Mouse (Mus musculus): ENCODE data around the gene Fbxl16. TPM values are rescaled to one million over a fixed set of nuclear protein-coding genes. Genes with fewer than 3 reads are reported as not detected.

The Fbxl16 gene
- polyA plus RNA-seq, 1 experiment from 2014 or later: 15.0 TPM

DNA sequence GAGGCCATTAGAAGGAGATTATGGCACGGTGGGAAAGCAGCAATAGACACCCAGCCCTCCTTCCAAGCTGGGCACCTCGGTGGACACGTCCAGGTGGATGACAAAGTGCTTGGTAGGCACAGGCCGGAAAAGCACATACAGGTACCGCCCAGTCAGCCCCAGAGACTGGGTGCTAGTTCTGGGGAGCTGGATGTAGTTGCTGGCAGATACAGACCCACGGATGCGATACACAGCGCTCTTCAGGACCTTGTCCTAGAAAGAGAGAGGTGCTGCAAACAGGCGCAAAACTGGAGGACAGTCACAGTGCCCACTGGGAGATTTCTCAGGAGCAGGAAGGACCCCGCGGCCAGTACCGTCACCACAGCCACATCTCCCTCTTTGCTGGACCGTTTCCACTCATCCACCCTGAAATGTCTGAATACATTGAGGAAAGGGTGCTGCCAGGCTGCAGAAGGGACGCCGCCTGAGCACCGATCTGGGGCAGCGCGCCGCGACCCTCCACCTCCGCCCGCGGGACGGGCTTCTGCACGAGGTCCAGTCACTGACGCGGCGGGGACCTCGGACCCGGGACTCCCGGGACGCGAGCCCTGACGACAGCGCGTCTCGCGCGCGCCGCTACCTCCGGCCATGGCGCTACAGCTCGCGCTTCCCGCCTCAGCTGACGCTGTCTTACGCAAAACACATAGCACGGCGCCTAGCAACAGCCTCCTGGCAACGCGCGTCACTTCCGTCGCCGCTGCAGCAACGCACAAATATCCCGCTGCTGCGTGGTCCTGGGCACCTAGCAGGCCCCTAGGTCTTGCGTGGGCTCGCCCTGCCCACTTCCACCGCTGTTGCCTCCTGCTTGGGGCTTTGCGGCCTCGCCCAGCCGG is 52.2 kb downstream of the Fbxl16 start, which contains the start of gene Wdr90:
Gene Wdr90, minus strand, starts transcription at position 670 of the 872 bp plus-strand sequence.
- Histone ChIP-seq H3K4me2 (replicated peaks; ENCODE audit: low read depth, low read length) (peak within 1 kb of the TSS; percentile 89), H3K36me3 (ENCODE audit: control insufficient read depth, insufficient read depth, low read length) (no peaks in the 10 kb centered on the region), H3K27me3 (ENCODE audit: control insufficient read depth, insufficient read depth, low read length) (no peaks in the 10 kb centered on the region), H3K4me3 (ENCODE audit: low read depth, low read length) (peak within 1 kb of the TSS; percentile 49), H3K4me1 (replicated peaks; ENCODE audit: control insufficient read depth, insufficient read depth, low read length) (peaks cover 8% of the 10 kb centered on the region), H3K27ac (ENCODE audit: low read depth, low read length) (peak within 1 kb of the TSS; percentile 66), H3K9ac (ENCODE audit: low read depth, low read length) (peak within 1 kb of the TSS; percentile 80), H3K9me3 (ENCODE audit: control insufficient read depth, low read length) (no peaks in the 10 kb centered on the region)
- peak; percentile 93 for ATAC-seq (ENCODE audit: low FRiP score)
- 4% methylated on average over 65 of the region's 65 CpGs for WGBS
- peak; percentile 94 for DNase-seq (ENCODE audit: low spot score)

DNA sequence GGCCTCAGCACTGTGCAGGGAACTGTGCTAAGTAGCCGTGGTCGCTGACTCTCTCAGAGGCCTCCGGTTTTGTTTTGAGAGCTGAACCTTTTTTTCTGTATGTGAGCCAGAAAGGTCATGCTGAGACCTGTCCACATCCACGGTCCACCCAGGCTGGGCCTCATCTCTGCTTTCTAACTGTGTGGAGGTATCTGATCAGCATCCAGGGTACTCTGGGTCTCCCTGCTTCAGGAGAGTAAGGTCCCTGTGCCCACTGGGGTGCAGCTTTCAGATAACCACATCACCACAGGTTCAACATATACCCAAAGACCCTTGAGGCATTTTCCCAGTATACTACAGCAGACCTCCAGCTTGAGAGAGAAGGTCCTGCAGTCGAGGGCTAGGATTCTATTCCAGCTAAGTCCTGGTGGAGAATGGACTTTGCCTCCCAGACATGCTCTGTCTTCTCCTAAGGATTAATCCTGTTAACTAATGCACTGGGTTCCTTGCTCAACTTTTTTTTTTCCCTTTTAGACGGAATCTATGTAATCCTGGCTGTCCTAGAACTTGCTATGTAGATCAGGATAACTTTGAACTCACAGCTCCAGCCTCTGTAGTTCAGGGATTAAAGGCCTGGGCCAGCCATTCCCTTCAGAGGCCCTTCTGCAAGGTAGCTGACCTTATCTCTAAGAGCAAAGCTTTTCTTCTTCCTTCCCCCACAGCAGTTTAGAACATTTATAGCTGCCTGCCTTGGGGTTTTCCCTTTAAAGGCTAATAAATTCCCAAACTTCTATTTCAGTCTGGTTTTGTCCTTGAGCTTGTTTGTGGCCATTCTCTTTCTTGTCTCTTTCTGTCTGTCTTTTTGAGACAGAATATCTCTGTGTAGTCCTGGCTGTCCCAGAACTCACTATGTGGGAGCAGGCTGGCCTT is 53.1 kb downstream of the Fbxl16 start:
- ATAC-seq (ENCODE audit: low FRiP score): no peak; the same call in 1 of the 2 replicates
- peaks cover 8% of the 10 kb centered on the region for H3K4me1 ChIP-seq (replicated peaks; ENCODE audit: control insufficient read depth, insufficient read depth, low read length)
- no peaks in the 10 kb centered on the region for H3K9me3 ChIP-seq (ENCODE audit: control insufficient read depth, low read length)
- peak overlapping the region; percentile 80 for H3K9ac ChIP-seq (ENCODE audit: low read depth, low read length)
- no peaks in the 10 kb centered on the region for H3K36me3 ChIP-seq (ENCODE audit: control insufficient read depth, insufficient read depth, low read length)
- 14% methylated on average over 6 of the region's 6 CpGs for WGBS
- no peaks in the 10 kb centered on the region for H3K27me3 ChIP-seq (ENCODE audit: control insufficient read depth, insufficient read depth, low read length)
- H3K4me2 ChIP-seq (replicated peaks; ENCODE audit: low read depth, low read length): peak overlapping the region; percentile 89
- no peak for DNase-seq (ENCODE audit: low spot score)
- peak overlapping the region; percentile 66 for H3K27ac ChIP-seq (ENCODE audit: low read depth, low read length)
- peak overlapping the region; percentile 49 for H3K4me3 ChIP-seq (ENCODE audit: low read depth, low read length)

DNA sequence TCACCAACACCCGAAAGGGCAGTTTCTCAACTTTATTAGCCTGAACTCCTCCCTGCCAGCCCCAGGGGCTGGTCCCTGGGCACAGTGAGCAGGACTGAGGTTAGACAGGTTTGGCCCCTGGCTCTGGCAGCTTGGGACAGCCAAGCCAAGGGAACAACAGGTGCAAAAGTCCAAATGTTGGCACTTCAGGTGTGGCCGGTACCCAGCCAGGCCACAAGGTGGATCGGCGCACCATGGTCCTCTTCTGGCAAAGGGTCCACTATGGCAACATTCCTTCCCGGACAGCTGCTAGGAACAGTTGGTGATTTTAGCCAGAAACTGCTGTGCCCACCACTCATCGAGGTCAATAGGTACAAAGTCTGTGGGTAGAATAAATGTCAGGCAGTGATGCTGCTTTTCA is 54.8 kb downstream of the Fbxl16 start:
- Histone ChIP-seq H3K4me2 (replicated peaks; ENCODE audit: low read depth, low read length) (no peak overlapping the region), H3K4me3 (ENCODE audit: low read depth, low read length) (no peak overlapping the region), H3K36me3 (ENCODE audit: control insufficient read depth, insufficient read depth, low read length) (no peaks in the 10 kb centered on the region), H3K4me1 (replicated peaks; ENCODE audit: control insufficient read depth, insufficient read depth, low read length) (peaks cover 16% of the 10 kb centered on the region), H3K27me3 (ENCODE audit: control insufficient read depth, insufficient read depth, low read length) (0 out of 2 replicates have a peak, but pooled peaks cover 2% of the 10 kb centered on the region), H3K9me3 (ENCODE audit: control insufficient read depth, low read length) (no peaks in the 10 kb centered on the region), H3K27ac (ENCODE audit: low read depth, low read length) (no peak overlapping the region), H3K9ac (ENCODE audit: low read depth, low read length) (no peak overlapping the region)
- no peak for ATAC-seq (ENCODE audit: low FRiP score)
- no peak for DNase-seq (ENCODE audit: low spot score)
- WGBS: 93% methylated on average over 6 of the region's 6 CpGs

- no peak for ATAC-seq (ENCODE audit: low FRiP score)
- H3K36me3 ChIP-seq (ENCODE audit: control insufficient read depth, insufficient read depth, low read length): no peaks in the 10 kb centered on the region
- DNase-seq (ENCODE audit: low spot score): no peak
- H3K9ac ChIP-seq (ENCODE audit: low read depth, low read length): no peak overlapping the region
- H3K27ac ChIP-seq (ENCODE audit: low read depth, low read length): no peak overlapping the region
- H3K4me2 ChIP-seq (replicated peaks; ENCODE audit: low read depth, low read length): no peak overlapping the region
- 0 out of 2 replicates have a peak, but pooled peaks cover 2% of the 10 kb centered on the region for H3K27me3 ChIP-seq (ENCODE audit: control insufficient read depth, insufficient read depth, low read length)
- H3K4me3 ChIP-seq (ENCODE audit: low read depth, low read length): no peak overlapping the region
- 87% methylated on average over 14 of the region's 14 CpGs for WGBS
- no peaks in the 10 kb centered on the region for H3K9me3 ChIP-seq (ENCODE audit: control insufficient read depth, low read length)
- peaks cover 16% of the 10 kb centered on the region for H3K4me1 ChIP-seq (replicated peaks; ENCODE audit: control insufficient read depth, insufficient read depth, low read length)
Observed at GRCm38 (mm10) chr17:25864311-25864710, 55.4 kb downstream of the Fbxl16 start.

DNA sequence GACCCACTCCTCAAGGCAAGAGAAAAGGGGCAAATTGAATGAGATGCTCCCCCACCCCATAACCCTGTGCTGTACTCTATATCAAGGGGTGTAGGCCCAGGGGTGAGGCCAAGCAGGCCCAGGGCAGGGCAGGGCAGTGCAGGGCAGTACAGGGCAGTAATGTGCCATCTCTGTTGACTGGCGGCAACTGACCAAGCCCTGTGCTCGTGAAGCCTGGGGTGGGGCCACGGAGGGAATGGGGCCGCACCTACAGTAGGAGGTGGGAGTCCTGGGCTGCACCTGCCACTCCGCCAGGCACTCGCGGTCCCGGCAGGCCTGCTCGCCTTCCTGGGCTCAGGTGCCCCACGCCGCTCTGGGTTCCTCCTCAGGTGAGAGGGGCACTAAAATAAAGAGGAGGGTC is 56.4 kb downstream of the Fbxl16 start:
- DNase-seq (ENCODE audit: low spot score): no peak
- Histone ChIP-seq H3K9me3 (ENCODE audit: control insufficient read depth, low read length) (no peaks in the 10 kb centered on the region), H3K27me3 (ENCODE audit: control insufficient read depth, insufficient read depth, low read length) (0 out of 2 replicates have a peak, but pooled peaks cover 2% of the 10 kb centered on the region), H3K4me3 (ENCODE audit: low read depth, low read length) (no peak overlapping the region), H3K27ac (ENCODE audit: low read depth, low read length) (no peak overlapping the region), H3K36me3 (ENCODE audit: control insufficient read depth, insufficient read depth, low read length) (no peaks in the 10 kb centered on the region), H3K4me1 (replicated peaks; ENCODE audit: control insufficient read depth, insufficient read depth, low read length) (peaks cover 14% of the 10 kb centered on the region), H3K4me2 (replicated peaks; ENCODE audit: low read depth, low read length) (no peak overlapping the region), H3K9ac (ENCODE audit: low read depth, low read length) (no peak overlapping the region)
- WGBS: 84% methylated on average over 11 of the region's 11 CpGs
- ATAC-seq (ENCODE audit: low FRiP score): no peak

DNA sequence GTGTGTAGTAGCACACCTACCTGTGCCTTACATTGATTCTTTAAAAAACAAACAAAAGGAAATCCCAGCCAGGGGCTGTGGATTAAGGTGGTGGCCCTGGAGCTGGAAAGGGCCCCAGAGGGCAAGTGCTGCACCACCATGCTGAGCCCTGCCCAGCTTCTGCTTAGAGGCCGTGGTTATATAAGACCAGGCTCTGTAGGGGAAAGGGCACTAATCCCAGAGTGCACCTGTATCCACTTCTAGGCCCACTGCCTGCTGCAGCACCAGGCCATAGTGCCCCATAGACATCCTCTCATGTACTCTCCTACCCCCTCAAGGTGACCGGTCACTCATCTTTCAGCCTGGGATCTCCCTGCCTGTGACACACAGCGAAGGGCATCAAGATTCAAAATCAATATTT is 57.3 kb downstream of the Fbxl16 start:
- H3K9me3 ChIP-seq (ENCODE audit: control insufficient read depth, low read length): no peaks in the 10 kb centered on the region
- WGBS: 91% methylated on average over 3 of the region's 3 CpGs
- no peak for ATAC-seq (ENCODE audit: low FRiP score)
- H3K4me1 ChIP-seq (replicated peaks; ENCODE audit: control insufficient read depth, insufficient read depth, low read length): peaks cover 8% of the 10 kb centered on the region
- DNase-seq (ENCODE audit: low spot score): no peak
- H3K36me3 ChIP-seq (ENCODE audit: control insufficient read depth, insufficient read depth, low read length): no peaks in the 10 kb centered on the region
- no peak overlapping the region for H3K9ac ChIP-seq (ENCODE audit: low read depth, low read length)
- H3K4me3 ChIP-seq (ENCODE audit: low read depth, low read length): no peak overlapping the region
- 0 out of 2 replicates have a peak, but pooled peaks cover 2% of the 10 kb centered on the region for H3K27me3 ChIP-seq (ENCODE audit: control insufficient read depth, insufficient read depth, low read length)
- H3K27ac ChIP-seq (ENCODE audit: low read depth, low read length): no peak overlapping the region
- no peak overlapping the region for H3K4me2 ChIP-seq (replicated peaks; ENCODE audit: low read depth, low read length)

DNA sequence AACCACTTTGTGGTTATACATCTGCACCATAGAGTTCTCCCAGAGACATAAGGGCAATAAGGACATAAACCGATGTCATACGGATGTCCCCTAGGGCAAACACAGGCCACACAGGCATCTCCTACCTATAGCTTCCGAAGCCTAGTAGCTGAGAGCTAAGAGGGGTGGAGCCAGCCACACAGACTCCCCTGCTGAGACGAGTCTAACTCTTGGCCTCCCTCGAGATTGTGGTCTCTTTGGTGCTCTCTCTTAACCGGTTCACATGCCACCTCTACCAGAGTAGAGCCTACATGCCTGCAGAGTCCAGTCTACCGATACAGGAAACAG is 58.6 kb downstream of the Fbxl16 start:
- DNase-seq (ENCODE audit: low spot score) (no peak), ATAC-seq (ENCODE audit: low FRiP score) (no peak)
- Histone ChIP-seq H3K27me3 (ENCODE audit: control insufficient read depth, insufficient read depth, low read length) (0 out of 2 replicates have a peak, but pooled peaks cover 2% of the 10 kb centered on the region), H3K27ac (ENCODE audit: low read depth, low read length) (no peak overlapping the region; the same call in 1 of the 2 replicates), H3K9ac (ENCODE audit: low read depth, low read length) (no peak overlapping the region), H3K4me1 (replicated peaks; ENCODE audit: control insufficient read depth, insufficient read depth, low read length) (peaks cover 8% of the 10 kb centered on the region), H3K36me3 (ENCODE audit: control insufficient read depth, insufficient read depth, low read length) (no peaks in the 10 kb centered on the region), H3K4me2 (replicated peaks; ENCODE audit: low read depth, low read length) (peak overlapping the region; percentile 99), H3K4me3 (ENCODE audit: low read depth, low read length) (peak overlapping the region; percentile 82; the same call in 1 of the 2 replicates), H3K9me3 (ENCODE audit: control insufficient read depth, low read length) (no peaks in the 10 kb centered on the region)
- WGBS: 22% methylated on average over 7 of the region's 7 CpGs

GRCm38 (mm10) chr17:25867836-25868600 is 59.1 kb downstream of the Fbxl16 start:
- no peaks in the 10 kb centered on the region for H3K9me3 ChIP-seq (ENCODE audit: control insufficient read depth, low read length)
- peak overlapping the region; percentile 99 for H3K4me2 ChIP-seq (replicated peaks; ENCODE audit: low read depth, low read length)
- H3K9ac ChIP-seq (ENCODE audit: low read depth, low read length): peak overlapping the region; percentile 70
- ATAC-seq (ENCODE audit: low FRiP score) (peak; percentile 52), DNase-seq (ENCODE audit: low spot score) (no peak)
- H3K27ac ChIP-seq (ENCODE audit: low read depth, low read length): no peak overlapping the region
- 1% methylated on average over 38 of the region's 42 CpGs for WGBS
- H3K36me3 ChIP-seq (ENCODE audit: control insufficient read depth, insufficient read depth, low read length): no peaks in the 10 kb centered on the region
- peaks cover 8% of the 10 kb centered on the region for H3K4me1 ChIP-seq (replicated peaks; ENCODE audit: control insufficient read depth, insufficient read depth, low read length)
- H3K27me3 ChIP-seq (ENCODE audit: control insufficient read depth, insufficient read depth, low read length): 0 out of 2 replicates have a peak, but pooled peaks cover 2% of the 10 kb centered on the region
- peak overlapping the region; percentile 82 for H3K4me3 ChIP-seq (ENCODE audit: low read depth, low read length)

Measured in hindbrain, embryonic 11.5 days (tissue).